Mouse (Mus musculus): Measurements from ENCODE around the gene Lrp5. TPM values are rescaled to one million over a fixed set of nuclear protein-coding genes. Genes with fewer than 3 reads are reported as not detected.

The Lrp5 gene
- total RNA-seq, 1 experiment from 2014 or later: 0.93 TPM

DNA sequence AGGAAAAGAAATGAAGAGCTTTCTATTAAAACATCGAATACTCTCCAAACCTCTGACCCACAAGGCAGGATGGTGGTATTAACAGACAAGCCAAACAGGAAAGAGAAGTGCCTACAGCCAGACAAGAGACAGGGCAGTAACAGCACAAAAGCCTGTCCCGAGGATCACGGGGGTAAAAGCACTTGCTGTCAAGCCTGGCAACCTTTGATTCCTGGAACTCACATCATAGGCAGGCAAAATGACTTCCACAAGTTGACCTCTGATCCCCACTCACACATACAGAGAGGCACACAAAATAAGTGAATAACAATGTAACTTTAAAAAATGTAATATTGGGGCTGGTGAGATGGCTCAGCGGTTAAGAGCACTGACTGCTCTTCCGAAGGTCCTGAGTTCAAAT, 146.9 kb downstream of the Lrp5 start:
- ATAC-seq (ENCODE audit: extremely low read depth, insufficient number of reproducible peaks, low FRiP score, poor library complexity, severe bottlenecking): no peak

DNA sequence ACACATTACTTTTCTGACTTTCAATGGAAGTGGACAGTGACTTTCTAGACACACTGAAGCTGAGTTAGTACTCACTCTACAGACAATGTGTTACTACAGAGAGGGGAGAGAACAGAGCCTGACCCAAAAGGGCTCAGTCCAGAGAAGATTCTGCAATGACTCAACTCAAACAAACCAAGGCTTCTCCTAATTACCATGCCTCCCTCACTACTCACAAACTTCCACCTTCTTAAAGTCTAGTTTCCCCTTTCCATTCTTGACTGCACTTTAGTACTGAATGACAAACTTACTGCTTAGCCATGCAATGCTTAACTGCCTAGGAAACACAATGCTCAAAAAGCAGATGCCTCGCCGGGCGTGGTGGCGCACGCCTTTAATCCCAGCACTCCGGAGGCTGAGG, 148.7 kb downstream of the Lrp5 start:
- ATAC-seq (ENCODE audit: extremely low read depth, insufficient number of reproducible peaks, low FRiP score, poor library complexity, severe bottlenecking): peak; percentile 67; the same call in 1 of the 2 replicates

- no peak for ATAC-seq (ENCODE audit: extremely low read depth, insufficient number of reproducible peaks, low FRiP score, poor library complexity, severe bottlenecking)
These were observed 151.4 kb downstream of the Lrp5 start for GRCm38 (mm10) chr19:3534945-3535344.

Other genes starting within 250 kb of the Lrp5 start
- gene Ppp6r3, start 110.8 kb downstream of the Lrp5 start, total RNA-seq (2017): 146 and 156 TPM in 2 replicates
- 3.1 and 5.1 TPM in 2 replicates for gene 1810055G02Rik, start 21.7 kb upstream of the Lrp5 start, total RNA-seq (2017)
- gene Kmt5b, start 80.9 kb upstream of the Lrp5 start, total RNA-seq (2017): 159 and 166 TPM in 2 replicates
- 16.6 and 26.0 TPM in 2 replicates for gene Chka, start 165.2 kb upstream of the Lrp5 start, total RNA-seq (2017)
- gene Tcirg1, start 220.6 kb upstream of the Lrp5 start, total RNA-seq (2017): 158 and 167 TPM in 2 replicates
- 34.7 and 40.1 TPM in 2 replicates for gene Ndufs8, start 226.2 kb upstream of the Lrp5 start, total RNA-seq (2017)
- 78.5 and 85.2 TPM in 2 replicates for gene Aldh3b1, start 243.2 kb upstream of the Lrp5 start, total RNA-seq (2017)
- gene Unc93b1, start 248.6 kb upstream of the Lrp5 start, total RNA-seq (2017): 628 and 632 TPM in 2 replicates

Measured in neutrophil, adult 5-6 weeks (primary cell).